Mouse (Mus musculus) mature B cell (primary cell): ENCODE results near the gene Rab3c.

ENCODE experiments used
- in situ Hi-C: fragments of 300-500 bp; cut with MboI; formaldehyde crosslinking; loops from 2 replicates; pipeline ENCODE4 v1.14.3; 2019

The Rab3c gene

GRCm38 (mm10) chr13:110280563-110281144 is at the start of gene Rab3c:
Gene Rab3c, minus strand, starts transcription at chr13:110280996.
- in situ Hi-C loops = no loop called here

DNA sequence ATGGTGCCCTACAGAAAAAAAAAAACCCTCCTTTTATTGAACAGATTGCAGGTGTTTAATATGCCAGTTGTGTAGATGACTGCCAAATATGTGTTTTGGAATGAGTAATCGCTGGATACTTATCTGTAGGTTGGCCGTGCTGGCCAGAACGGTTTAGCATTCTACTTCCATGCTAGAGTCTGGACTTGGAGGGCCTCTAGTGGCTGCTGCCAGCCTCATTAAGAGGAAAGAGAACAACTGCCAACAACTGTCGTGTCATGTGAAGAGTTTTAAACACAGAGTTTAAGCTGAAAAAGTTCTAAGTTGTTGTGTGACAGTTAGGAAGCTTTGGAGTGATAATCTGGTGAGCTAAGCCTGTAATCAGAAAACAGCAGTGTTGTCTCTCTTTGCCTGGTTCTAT is 38.0 kb upstream of the Rab3c start:
- in situ Hi-C loops = no loop called here

DNA sequence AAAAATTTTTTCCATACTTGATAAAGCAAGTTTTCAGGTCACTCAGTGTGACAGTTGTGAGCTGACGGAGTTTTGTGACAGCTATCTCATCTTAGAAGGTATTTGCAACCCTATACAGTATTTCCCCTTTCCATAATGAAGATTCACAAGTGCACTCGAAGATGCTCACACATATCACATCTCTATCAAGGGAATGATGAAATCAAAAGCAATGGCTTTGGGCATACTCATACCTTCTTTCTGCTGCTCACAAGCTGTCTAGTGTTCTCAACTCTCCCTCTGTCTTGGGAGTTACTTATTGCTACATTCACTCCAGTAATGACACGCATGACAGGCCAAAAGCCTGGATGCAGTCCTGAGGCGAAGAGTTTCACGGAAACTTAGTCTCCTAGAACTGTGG is 26.4 kb upstream of the Rab3c start:
- in situ Hi-C loops = no loop called here

DNA sequence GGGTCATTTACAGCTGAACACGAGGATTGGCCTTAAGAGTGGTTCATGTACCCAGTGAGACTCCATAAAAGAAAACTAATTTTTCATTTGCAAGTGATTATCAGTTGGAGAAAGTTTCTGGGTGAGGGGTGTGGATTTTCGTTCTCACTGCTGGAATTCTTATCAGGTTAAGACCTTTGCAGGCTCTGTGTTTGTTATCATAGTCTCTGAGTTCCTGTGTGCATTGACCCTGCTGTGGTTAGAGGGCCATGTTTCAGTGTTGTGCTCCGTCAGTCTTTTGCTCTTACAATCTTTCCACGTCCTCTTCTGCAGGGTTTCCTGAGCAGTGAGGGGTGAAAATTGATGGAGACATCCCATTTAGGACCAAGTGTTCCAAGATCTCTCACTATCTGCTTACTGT is 16.3 kb upstream of the Rab3c start:
- in situ Hi-C loops = no loop called here

GRCm38 (mm10) chr13:110288499-110288898 is 7.7 kb upstream of the Rab3c start:
- in situ Hi-C loops = no loop called here

DNA sequence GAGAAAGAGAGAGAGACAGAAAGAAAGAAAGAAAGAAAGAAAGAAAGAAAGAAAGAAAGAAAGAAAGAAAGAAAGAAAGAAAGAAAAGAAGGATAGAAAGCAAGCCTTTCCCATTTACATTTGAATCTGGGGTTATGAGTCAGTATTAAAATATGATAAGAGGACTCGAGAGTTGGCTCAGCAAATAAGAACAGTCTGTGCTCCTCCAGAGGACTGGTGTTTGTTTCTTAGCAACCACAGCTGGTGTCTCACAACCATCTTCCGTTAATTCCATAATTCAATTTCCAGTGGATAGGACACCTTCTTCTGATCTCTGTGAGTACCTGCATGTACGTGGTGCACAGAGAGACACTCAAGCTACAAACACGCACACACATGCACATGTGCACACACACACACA is 3.0 kb upstream of the Rab3c start:
- in situ Hi-C loops = no loop called here

- in situ Hi-C loops = no loop called here
Measured at GRCm38 (mm10) chr13:110280028-110280562, 701 bp downstream of the Rab3c start.

DNA sequence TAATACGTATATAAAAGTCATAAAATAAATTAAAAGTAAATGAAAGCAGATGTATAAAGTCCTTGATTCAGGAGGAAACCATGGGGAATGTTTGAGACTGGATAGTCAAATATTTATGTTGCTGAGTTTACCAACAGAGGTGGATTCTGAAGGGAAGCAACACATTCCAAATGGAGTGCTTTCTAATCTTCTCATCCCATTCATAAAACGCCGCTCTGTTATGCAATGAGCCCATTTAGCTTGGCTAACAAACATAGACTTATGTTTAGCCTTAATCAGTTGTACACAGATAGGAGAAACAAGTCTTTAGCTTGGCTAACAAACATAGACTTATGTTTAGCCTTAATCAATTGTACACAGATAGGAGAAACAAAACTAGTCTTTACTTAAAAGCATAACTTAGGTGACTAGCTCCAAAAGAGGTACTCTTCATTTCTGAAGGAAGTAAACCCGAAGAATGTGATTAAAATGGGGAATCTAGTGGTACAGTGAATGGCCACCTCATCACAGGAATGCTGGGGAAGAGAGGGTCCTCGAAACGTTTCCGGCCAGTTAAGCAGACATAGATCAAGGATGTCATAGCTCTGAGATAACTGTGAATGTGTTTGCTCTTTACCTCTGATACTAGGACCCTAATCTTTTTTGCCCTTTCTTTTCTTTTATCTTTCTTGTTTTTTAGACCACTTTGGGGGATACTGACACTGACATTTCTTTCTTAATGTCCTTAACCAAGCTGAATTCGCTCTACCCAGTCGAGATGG is 1.6 kb downstream of the Rab3c start:
- in situ Hi-C loops = no loop called here

GRCm38 (mm10) chr13:110277709-110278108 is 3.1 kb downstream of the Rab3c start:
- in situ Hi-C loops = no loop called here

GRCm38 (mm10) chr13:110275471-110275870 is 5.3 kb downstream of the Rab3c start:
- in situ Hi-C loops = no loop called here

GRCm38 (mm10) chr13:110260649-110261048 is 20.1 kb downstream of the Rab3c start:
- in situ Hi-C loops = no loop called here

GRCm38 (mm10) chr13:110251453-110251852 is 29.3 kb downstream of the Rab3c start:
- in situ Hi-C loops = no loop called here

GRCm38 (mm10) chr13:110248481-110248880 is 32.3 kb downstream of the Rab3c start:
- in situ Hi-C loops = no loop called here

GRCm38 (mm10) chr13:110238970-110239369 is 41.8 kb downstream of the Rab3c start:
- in situ Hi-C loops = no loop called here

GRCm38 (mm10) chr13:110237209-110237935 is 43.4 kb downstream of the Rab3c start:
- in situ Hi-C loops = no loop called here

DNA sequence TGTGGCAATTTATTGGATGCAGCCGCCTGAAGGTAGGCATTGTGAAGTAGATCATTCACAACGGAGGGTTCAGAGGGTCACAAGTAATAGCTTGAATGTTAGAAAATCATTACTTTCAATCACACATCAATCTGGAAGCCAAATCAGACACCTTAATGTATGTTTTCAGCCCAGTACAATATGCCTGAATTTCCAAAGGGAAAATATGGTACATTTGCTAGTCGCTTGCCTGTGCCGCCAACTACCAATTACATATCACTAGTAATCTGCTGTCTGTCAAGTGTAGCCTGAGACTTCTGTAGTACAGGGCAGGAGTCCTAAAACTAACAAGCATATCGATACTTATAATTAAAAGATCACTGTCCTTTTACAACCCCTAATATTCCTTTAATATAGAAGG is 47.4 kb downstream of the Rab3c start:
- in situ Hi-C loops = no loop called here

- in situ Hi-C loops = no loop called here
Measured at GRCm38 (mm10) chr13:110231086-110231688, 49.6 kb downstream of the Rab3c start.

GRCm38 (mm10) chr13:110230046-110230445 is 50.8 kb downstream of the Rab3c start:
- in situ Hi-C loops = no loop called here

GRCm38 (mm10) chr13:110219195-110219594 is 61.6 kb downstream of the Rab3c start:
- in situ Hi-C loops = no loop called here

GRCm38 (mm10) chr13:110218497-110218896 is 62.3 kb downstream of the Rab3c start:
- in situ Hi-C loops = no loop called here

- in situ Hi-C loops = no loop called here
Measured at GRCm38 (mm10) chr13:110211526-110212075, 69.2 kb downstream of the Rab3c start.

- in situ Hi-C loops = no loop called here
Measured at GRCm38 (mm10) chr13:110198906-110199305, 81.9 kb downstream of the Rab3c start.
